Mouse (Mus musculus) yolk sac, embryonic 10.5 days (tissue): ENCODE results near the gene Abca8b.
"Not testable (repeated sequence)": the region's sequence is repeated elsewhere in the genome, so short reads cannot be mapped to it uniquely, and the experiment has no call there.

ENCODE experiments used
- DNase-seq: peaks from one replicate; pipeline ENCODE4 v3.0.0-alpha.2; 2017; ENCODE audit warnings: low spot score

The Abca8b gene

DNA sequence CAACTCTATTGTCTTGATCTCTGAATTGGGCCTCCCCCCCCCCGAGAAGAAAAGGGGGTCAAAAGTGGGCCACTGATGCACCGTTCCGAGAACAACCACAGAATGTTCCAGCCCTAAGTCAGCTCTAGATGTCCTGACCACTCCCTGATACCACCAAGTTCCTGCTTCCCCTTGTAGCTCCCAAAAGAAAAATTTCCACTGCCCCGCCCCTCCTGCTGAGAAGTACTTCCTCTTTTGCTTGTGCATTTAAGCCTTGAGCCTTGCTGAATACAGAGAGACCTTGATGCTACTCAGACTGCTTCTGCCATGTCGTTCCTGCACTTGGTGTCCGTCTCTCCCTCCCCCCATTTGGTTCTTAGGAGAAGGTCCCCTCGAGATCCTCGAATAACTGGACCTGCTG is 82.5 kb downstream of the Abca8b start:
- not testable (repeated sequence) for DNase-seq

DNA sequence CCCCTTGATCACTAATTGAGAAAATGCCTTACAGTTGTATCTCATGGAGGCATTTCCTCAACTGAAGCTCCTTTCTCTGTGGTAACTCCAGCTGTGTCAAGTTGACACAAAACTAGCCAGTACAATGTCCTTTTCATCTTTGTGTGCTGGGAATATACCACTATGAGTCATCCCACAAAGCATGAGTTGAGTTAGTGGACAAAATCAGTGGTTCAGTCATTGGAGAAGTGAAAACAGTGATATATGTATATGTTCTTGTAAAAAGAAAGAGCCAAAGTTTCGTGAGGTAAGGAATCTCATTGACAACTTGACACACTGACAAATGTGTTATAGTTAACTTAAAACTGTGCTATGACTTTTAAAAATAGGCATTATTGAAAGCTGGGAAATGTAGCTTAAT is 83.5 kb downstream of the Abca8b start:
- DNase-seq, result not testable (repeated sequence)

DNA sequence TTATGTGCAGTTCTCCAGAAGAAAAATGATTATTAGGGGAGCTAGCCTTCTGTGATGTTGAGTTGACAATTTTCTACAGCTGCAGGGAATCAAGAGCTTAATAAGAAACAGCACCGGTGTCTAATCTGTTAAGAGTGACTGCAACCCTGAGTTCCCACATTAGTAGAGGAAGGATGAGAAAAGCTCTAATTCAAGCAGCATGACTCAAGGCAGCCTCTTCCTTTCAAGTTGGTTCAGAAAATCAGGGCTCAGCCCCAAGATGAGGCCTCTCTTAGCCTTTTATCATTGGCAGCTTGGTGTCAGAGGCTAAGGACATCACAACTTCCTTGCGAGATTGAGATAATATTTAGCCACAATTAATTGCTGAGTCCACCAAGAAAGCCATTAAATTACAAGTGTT is 85.8 kb downstream of the Abca8b start:
- DNase-seq, result no peak

DNA sequence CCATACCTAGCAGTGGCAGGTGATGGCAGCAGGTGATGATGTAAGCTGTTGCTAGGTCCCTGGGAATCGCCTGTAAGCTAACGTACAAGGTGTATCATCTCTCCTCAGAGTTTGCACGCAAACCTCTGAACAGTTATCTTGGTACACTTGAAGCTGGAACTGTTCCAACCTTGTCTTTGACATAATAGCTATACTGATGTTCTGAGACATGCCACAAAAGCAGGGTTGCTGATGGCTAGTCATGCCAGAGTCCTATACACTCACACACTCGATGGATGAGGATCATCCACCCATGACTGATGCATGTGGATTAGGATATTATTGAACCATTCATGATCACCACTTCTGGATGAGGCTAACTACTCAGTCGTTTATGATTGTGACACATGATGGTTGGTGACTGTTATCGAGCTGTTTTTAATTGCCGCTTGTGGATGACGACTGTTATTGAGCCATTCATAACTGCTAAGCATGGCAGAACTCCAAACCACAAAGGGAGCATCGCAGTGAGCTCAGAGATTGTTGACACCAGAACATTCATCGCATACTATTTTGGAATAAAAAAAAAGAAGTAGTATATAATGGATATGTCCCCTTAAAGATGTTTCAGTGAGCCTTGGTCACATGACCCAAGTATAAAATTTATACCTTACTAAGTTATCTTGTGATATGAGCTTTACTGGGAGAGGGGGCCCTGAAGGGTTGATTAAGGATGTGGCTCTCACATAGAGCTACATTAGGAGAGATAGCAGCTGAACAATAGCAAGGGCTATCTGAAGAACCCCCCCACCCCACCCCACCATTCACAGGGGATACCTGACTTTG is 87.2 kb downstream of the Abca8b start:
- no peak for DNase-seq

DNA sequence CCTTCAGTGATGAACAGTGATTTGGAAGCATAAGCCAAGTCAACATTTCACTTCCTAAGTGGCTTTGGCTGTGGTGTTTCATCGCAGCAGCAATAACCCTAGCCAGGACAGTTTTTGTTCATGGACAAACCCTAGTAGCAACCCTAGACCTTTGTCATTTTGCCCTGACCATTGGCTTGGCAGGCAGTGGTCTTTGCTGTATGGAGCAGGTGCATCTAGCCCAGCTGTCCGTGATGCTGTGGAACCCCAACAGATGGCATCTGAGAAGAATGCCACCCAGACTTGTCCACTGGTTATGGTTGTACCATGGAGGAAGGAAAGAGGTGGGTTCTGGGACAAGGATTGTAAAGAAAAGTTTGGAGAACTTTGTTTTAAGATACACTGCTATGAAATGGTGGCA is 88.1 kb downstream of the Abca8b start:
- no peak for DNase-seq

DNA sequence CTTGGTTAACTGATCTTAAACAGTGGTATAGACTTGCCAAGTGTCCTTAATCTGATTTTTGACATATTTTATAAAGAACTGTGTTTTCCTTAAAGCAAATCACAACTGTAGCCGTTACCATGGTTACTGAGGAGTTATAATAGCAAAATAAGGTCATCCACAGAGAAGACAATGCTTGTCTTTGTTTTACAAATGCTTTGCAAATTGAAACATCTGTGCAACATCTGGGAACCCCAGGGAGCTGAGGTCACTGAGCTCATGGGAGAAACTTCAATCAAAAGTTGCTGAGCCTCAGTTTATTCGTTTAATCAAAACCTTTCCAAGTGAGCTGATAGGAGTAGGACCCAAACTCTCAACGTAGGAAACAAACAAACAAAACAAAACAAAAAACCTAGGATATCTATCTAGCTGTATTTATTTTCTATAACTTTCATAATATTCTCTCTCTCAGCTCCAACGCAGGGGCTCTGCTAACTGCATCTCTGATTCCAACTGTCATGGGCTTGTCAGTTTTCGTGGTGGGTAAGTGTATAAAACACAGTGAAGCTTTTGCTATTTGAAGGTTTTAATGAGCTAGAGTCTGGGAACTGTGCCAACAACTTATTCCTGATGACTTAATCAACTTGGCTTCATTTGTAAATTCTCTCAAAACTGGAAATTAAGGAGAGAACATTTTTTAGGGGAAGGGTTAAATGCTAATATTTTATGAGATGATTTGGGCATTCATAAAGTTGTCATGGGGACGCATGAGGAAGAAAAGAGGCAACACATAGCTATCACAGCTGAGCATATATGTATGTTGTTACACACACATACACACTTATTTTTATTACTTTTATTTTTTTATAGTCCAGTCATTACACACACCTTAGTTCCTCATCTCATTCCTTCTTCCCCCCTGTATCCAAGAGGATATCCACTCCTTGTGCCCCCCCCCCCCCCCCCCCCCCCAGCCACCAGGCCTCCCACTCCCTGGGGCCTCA is 92.7 kb downstream of the Abca8b start:
- DNase-seq, result no peak

DNA sequence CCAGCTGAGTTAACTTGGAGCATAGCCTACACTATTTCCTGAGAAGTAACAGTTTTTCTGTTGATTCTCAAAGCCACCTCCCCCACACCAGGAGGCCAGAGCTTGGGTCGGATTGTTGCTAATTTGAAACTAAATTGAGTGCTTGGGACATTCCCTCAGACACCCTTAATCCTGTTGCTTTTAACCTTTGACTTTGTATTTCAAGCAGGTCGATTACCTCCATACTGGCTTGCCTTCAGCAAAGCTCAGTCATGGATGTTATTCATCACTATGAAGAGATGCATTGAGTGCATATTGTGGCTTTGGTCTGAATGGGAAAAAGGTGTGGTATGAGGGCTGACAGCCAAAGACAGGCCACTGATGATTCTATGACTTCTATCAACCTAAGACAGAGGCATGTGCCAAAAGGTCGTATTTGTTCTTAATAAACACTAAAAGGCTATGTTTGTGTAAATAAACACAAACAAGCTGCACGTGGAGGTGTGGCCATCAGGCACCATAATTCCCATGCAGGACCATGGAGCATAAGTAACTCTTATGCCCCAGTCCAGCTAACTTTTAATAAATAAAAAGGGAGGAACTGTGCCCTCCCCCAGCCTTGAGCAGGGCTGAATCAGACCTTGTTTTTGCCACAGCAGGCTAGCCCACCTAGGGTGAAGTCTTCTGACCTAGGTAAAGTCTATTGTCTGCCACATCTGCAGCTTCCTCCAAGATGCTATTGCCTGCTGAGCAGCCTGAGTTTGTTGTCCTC is 95.0 kb downstream of the Abca8b start:
- DNase-seq, result no peak

DNA sequence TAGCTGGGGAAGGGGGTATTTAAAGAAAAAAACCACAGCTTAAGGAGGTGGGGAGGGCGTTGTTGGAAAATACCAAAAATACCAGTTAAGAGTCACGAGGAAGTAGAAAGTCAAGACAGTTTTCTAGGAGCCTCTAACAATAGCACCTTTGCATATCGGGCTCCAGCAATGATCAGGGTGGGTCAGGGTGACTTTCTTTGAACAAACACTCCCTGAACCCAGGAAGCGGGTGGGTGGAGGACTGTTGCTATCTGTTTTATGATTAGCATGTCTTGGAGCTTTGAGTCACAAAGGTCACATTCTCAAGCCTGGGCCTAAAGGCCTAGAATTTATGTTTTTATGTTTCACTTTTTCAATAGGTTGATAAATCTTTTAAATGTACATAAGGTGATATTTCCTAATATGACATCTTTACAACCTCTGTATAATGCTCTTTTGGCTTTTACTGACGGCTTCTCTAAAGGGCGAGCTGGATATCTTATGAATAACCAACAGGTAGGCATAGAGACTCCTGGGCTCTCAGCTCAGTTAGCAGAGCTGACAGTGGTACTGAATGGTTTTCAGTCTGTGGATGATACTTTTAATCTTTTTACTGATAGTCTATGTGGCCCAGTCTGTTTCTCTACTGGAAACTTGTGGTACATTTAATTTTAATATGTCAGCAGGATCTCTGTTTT is 96.7 kb downstream of the Abca8b start:
- no peak for DNase-seq

DNA sequence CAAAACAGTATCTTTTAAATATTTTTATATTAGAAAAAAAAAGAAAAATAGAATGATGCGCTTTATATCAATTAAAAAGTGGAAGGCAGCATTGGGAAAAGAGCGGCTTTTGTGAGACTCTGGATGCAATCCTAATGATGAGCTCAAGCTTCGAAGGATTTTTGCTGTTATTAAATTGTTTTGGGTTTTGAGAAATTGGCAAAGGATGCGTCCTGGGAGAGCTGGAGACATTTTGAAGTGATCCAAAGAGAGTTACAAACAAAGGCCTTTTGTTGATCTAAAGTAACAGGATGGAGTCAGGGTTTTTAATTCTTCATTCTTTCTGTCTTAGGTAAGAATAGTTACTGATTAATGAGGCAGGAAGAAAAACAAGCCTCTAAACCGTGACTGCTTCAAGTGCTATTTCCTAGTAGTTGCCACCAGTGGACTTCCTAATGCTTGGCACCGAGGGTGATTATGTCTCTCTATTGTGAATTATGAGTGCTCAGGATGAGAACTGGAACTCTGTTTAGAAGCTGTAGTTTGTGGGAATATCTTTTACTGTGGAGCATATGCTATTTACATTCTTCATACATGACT is 99.6 kb downstream of the Abca8b start:
- DNase-seq, result no peak

DNA sequence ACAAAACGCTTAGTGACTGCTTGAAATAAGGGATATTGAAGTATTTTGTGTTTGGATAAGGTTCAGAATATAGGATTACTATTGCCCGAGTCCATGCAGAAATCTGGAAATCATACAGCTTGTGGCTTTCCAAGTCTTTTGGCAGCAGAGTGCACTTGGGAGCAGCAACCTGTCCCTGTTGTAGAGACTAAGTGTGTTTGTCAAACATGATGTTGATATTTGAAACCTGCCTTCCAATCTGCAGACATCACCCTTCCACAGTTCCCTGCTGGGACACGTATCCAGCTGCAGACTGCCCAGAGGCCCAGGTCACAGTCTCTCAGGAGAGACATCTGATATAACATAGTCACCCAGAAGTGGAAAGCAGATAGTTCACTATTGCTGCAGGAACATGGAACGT is 100.1 kb downstream of the Abca8b start:
- DNase-seq, result no peak

DNA sequence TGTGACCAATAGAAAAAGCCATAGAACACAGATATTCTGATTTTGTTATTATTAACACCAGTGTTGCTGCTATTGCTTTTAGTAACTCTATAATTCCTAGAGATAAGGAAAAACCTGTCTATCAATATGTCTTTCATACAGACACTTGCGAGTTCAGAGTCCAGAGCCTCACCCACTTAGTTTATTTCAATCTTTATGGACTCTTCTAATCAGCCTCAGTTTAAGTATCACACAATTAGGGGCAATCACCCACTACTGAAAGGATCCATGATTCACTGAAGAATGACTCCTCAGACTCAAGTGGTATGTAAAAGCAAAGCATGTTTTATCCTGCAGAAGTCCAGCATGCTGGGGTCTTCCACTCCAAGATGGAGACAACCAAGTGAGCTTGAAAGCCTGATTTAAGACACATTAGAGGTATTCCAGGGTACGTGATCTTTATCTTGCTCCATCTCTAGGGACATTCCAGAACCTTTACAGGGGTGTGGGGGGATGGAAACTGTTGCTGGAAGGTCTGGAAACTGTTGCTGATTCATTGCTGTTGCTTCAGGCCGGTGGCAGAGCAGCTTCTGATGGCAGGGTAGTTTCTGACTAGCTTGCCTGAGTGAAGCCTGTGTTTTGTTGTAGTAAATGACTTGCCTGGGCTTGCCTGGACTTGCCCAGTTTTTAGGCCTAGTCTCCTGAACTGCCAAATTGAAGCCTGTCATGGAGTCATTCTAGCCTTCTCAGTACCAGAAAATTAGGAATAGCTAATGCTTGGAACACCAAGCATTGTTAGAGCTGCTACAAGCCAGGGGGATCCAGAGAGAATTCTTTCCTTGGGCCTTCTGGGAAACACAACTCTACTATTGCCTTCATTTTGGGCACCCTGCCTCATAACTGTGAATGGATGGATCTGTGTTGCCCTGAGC is 101.5 kb downstream of the Abca8b start:
- DNase-seq, result no peak

DNA sequence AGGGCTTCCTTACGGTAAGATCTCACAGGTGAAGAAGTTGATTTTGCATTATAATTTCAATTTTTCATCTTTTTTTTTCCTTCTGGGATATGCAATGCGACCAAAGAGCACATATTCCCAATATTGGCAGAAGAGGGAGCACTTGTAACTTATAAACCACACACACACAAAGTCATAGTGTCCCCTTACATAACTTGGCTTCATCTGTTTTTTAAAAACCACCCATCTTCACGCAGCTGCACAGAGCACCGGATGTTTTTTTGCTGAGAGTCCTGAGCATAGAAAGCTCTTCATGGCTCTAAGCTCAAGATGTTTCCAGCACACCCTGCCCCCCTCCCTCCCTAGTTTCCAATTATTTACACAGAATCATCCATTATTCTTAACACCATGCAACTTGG is 103.7 kb downstream of the Abca8b start:
- no peak for DNase-seq

DNA sequence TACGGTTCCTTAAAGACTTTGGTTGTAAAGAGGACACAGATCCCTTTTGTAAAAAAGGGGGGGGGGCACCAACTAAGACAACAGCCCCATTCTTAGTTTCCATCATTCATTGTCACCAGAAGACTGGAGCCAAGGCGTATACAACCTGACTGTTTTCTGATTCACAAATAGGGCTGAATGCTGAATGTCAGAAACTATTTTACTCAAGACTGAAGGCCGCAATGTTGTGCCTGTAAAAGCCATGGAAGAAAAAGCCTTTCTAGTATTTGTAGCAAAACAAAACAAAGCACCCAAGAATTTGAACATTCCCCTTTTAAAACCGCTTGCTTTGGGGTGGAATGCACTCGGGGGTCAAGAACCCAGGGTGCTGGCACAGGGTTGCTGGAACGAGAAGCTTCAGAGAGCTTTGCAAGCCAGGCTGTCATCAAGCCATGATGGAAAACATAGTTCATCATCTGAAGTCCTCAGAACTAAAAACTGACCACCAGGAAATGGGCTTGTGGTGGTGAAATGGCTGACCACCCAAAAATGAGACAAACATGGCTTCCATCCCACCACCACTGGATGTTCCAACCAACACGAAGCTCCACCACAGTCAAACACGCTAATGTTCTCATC is 104.2 kb downstream of the Abca8b start:
- DNase-seq, result no peak

DNA sequence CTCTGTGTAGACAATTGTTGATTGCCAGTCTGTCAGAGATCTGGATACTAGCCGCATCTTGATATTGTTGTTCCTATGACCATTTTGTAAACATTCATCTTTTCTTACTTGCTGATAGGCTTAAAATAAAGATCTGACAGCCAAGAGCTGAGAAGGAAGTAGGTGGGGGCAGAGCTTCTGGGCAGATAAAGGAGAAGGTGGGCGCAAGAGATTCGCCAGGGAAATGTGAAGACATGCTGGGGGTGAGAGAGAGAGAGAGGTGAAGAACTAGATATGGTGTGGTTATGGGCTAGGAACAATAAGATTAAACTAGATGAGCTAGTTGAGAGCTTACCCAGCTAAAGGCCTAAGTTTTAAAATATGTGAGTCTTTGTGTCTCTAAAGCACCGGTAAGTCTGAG is 106.0 kb downstream of the Abca8b start:
- DNase-seq, result no peak

DNA sequence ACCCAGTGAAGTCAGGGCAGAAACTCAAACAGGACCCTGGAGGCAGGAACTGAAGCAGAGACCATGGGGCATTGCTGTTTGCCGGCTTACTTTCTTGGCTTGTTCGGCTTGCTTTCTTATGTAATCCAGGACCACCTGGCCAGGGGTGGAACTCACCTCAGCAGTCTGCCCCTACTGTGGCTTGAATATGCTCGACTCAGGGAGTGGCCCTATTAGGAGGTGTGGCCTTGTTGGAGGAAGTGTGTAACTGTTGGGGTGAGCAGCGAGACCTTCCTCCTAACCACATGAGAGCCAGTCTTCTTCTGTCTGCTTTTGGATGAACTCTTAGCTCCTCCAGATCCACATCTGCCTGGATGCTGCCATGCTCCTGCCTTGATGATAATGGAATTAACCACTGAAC is 108.9 kb downstream of the Abca8b start:
- no peak for DNase-seq

DNA sequence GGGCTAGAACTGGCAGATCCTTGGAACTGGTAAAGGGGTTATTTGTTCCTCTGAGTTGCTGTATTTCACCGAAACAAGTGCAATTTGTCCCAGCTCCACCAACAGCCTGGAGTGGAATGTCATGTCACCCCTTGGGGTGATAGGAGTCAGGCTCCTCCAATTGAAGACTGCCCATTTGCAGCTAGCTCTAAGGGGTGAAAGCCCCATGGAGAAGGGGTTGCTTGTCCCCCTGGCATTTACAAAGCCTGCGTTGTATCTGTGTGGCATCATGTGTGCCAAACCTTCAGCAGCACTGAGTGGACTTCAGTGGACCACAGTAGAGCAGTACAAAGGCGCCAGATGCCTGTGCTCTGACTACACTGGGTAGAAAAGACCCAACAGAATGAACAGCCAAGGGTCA is 110.1 kb downstream of the Abca8b start:
- no peak for DNase-seq

DNA sequence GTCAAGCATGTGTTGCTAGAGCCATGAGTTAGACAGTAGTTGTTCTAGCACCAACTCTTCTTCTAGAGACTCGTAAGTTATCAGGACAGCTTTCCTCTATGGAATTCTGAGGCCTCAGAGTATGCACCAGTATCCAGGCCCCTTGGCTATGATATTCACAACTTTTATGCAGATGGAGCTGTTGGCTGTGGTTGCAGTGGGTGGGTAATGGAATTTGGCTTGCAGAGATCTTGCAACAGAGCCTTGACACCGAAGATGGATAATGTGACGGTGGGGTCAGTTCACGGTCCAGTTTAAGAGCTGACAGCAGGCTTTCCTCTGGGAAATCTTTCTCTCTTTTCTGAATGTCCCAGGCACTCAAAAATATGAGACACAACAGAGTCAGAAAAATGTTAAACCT is 110.8 kb downstream of the Abca8b start:
- no peak for DNase-seq

DNA sequence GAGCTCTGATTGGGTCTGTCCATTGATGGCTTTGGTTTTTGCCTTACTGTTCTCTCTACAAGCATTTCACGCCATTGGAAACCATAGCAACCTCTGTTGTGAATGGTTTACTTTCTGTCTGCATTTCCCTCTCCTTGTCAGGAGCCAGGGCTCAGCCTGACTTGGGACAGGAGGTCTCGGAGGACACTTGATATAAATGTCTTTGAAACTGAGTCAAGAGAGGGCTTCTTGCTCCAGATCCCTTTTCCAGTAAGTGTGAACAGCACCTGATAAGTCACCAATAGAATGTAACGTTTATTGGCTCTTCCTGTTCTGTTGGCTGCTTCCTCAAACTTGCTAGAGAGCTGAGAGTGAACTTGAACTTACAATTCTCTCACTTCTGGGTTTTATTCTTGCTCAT is 111.5 kb downstream of the Abca8b start:
- no peak for DNase-seq
